ENCODE assay signal across 8 mouse cellular contexts in the genomic region with DNA sequence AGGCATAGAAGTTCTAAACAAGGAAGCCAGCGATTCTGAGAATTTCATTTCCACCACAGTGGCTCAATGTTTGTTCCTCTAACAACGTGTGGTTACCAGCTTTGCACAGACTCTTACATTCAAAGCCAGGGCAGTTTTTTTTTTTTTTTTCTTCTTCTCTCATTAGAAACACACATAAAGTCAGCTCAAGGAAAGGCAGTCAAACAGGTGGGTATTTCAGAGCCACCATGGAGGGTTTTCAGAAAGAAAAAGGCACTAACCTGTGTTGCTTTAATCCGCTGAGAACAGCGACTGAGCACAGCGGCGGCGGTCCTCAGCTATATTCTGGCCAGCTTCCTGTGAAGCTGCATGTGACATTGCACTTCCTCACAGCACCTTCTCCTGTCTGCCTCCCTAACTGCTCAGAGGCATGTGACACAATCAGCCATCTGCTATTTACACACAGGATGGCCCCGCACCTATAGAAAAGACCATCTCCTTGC. TPM values are rescaled to one million over a fixed set of nuclear protein-coding genes. Genes with fewer than 3 reads are reported as not detected.
DNase-seq lines count a peak whose midpoint lies in the region; ATAC-seq lines count a peak whose summit lies in the region.

No protein-coding gene starts in this region.

- no peak for DNase-seq in frontal cortex, postnatal 25 days (ENCODE audit: low spot score in 2 of 2)
- DNase-seq in embryonic facial prominence, embryonic 10.5 days (ENCODE audit: low spot score): no peak
- DNase-seq in liver, embryonic 11.5 days (ENCODE audit: low spot score): no peak
- DNase-seq in spleen, adult 18-20 months: peak; percentile 55 to 59
- no peak for DNase-seq in retina, embryonic 14.5 days (ENCODE audit: low spot score)
- no peak for DNase-seq in embryo, embryonic 9.5 days (ENCODE audit: extremely low spot score)
- no peak for DNase-seq in forebrain, embryonic 10.5 days (ENCODE audit: extremely low spot score, low spot score)

- 0 out of 2 replicates have a peak, but pooled peaks cover 7% of the 10 kb centered on the region for H3K36me3 ChIP-seq in embryonic facial prominence, embryonic 10.5 days (replicated peaks)
- H3K36me3 ChIP-seq in liver, embryonic 11.5 days (ENCODE audit: control insufficient read depth, insufficient read depth, low read length): no peaks in the 10 kb centered on the region
- H3K36me3 ChIP-seq in forebrain, embryonic 10.5 days (replicated peaks): 0 out of 2 replicates have a peak, but pooled peaks cover 2% of the 10 kb centered on the region

- H3K4me2 ChIP-seq in liver, embryonic 11.5 days: peak overlapping the region; percentile 67

- peaks cover 75% of the 10 kb centered on the region for H3K4me1 ChIP-seq in embryonic facial prominence, embryonic 10.5 days
- H3K4me1 ChIP-seq in liver, embryonic 11.5 days (replicated peaks; ENCODE audit: control insufficient read depth, insufficient read depth, low read length): peaks cover 16% of the 10 kb centered on the region
- H3K4me1 ChIP-seq in forebrain, embryonic 10.5 days: peaks cover 36% of the 10 kb centered on the region

- WGBS in embryonic facial prominence, embryonic 10.5 days: 83% methylated on average over 8 of the region's 8 CpGs
- 35% methylated on average over 8 of the region's 8 CpGs for WGBS in liver, embryonic 11.5 days
- 88% methylated on average over 8 of the region's 8 CpGs for WGBS in forebrain, embryonic 10.5 days

- peak overlapping the region; percentile 88 for H3K27ac ChIP-seq in embryonic facial prominence, embryonic 10.5 days (replicated peaks)
- H3K27ac ChIP-seq in liver, embryonic 11.5 days (ENCODE audit: low read depth, low read length): peak overlapping the region; percentile 83
- H3K27ac ChIP-seq in forebrain, embryonic 10.5 days: no peak overlapping the region

- ATAC-seq in frontal cortex, adult (ENCODE audit: low TSS enrichment): 0 out of 2 replicates have a peak, but pooled peaks have one; percentile 27
- ATAC-seq in liver, embryonic 11.5 days (replicated peaks; ENCODE audit: low FRiP score): peak; percentile 43; the same call in 1 of the 2 replicates

- H3K9ac ChIP-seq in liver, embryonic 11.5 days (ENCODE audit: low read depth, low read length): peak overlapping the region; percentile 66

- H3K27me3 ChIP-seq in embryonic facial prominence, embryonic 10.5 days (replicated peaks; ENCODE audit: low read depth, poor library complexity, severe bottlenecking): no peaks in the 10 kb centered on the region
- no peaks in the 10 kb centered on the region for H3K27me3 ChIP-seq in liver, embryonic 11.5 days (replicated peaks; ENCODE audit: control insufficient read depth, insufficient read depth, low read length)
- no peaks in the 10 kb centered on the region for H3K27me3 ChIP-seq in forebrain, embryonic 10.5 days (ENCODE audit: poor library complexity, severe bottlenecking)

- no peaks in the 10 kb centered on the region for H3K9me3 ChIP-seq in embryonic facial prominence, embryonic 10.5 days
- H3K9me3 ChIP-seq in liver, embryonic 11.5 days (ENCODE audit: control insufficient read depth, low read length): no peaks in the 10 kb centered on the region
- H3K9me3 ChIP-seq in forebrain, embryonic 10.5 days: no peaks in the 10 kb centered on the region

- H3K4me3 ChIP-seq in embryonic facial prominence, embryonic 10.5 days: no peak overlapping the region
- peak overlapping the region; percentile 41 for H3K4me3 ChIP-seq in liver, embryonic 11.5 days (ENCODE audit: low read depth, low read length)
- no peak overlapping the region for H3K4me3 ChIP-seq in forebrain, embryonic 10.5 days

RNA-seq across cellular contexts. Expression of a gene that starts 43.4 kb away (rescaled TPM):
- polyA plus RNA-seq in embryonic facial prominence, embryonic 10.5 days (2016; fragmentation: Nextera tagmentation; extraction: Ambion mirVana): 12.0 and 12.7 TPM in 2 replicates
- 12.0 and 12.7 TPM in 2 replicates for polyA plus RNA-seq in liver, embryonic 11.5 days (2014; fragmentation: Nextera tagmentation; extraction: Ambion mirVana)
- 7.5 and 8.6 TPM in 2 replicates for polyA plus RNA-seq in forebrain, embryonic 10.5 days (2016; fragmentation: Nextera tagmentation; extraction: Ambion mirVana)

Comparison
In these comparisons a context has a peak if more than half of its experiments do, and no peak if none do; other contexts are left out.
1. DNase-seq: peak in spleen, adult 18-20 months (2 of 2); none in frontal cortex, postnatal 25 days (0 of 2), embryonic facial prominence, embryonic 10.5 days (single experiment), liver, embryonic 11.5 days (single experiment), retina, embryonic 14.5 days (single experiment), embryo, embryonic 9.5 days (single experiment) and forebrain, embryonic 10.5 days (single experiment).